Mouse (Mus musculus): ENCODE measurements at regions not wholly inside any gene's neighbourhood (a gene's known extent, or its start where the extent isn't known, plus 50 kb on each side); places are given as distances from the start of the nearest gene placed in this dataset.

GRCm38 (mm10) chr3:128301312-128301711, 405.2 kb upstream of the Fam241a start:
- TF ChIP-seq CTCF (IDR thresholded peaks at IDR 0.05; ENCODE audit: extremely low read depth, insufficient read length, insufficient replicate concordance, low read depth, low read length) (no peak), POLR2A (IDR thresholded peaks at IDR 0.05; ENCODE audit: low read depth, low read length) (no peak)

All from small intestine, adult 2 months (tissue).